Mouse (Mus musculus) spleen, adult 18-20 months (tissue): ENCODE measurements around the gene Gm15155.
"Not testable (repeated sequence)": the region's sequence is repeated elsewhere in the genome, so short reads cannot be mapped to it uniquely, and the experiment has no call there.

ENCODE experiments used
- DNase-seq, 2 experiments: peaks; one replicate each; pipeline ENCODE4 v3.0.0; 2022; ENCODE audit warnings: mixed read lengths in 2 of 2

Gene Gm15155

GRCm38 (mm10) chrX:156155776-156156175 lies 531.2 kb downstream of the Gm15155 start:
- DNase-seq = no peak

- DNase-seq = no peak
These were observed 547.0 kb downstream of the Gm15155 start for GRCm38 (mm10) chrX:156171587-156171986.

- DNase-seq = not testable (repeated sequence)
These were observed 679.3 kb downstream of the Gm15155 start for GRCm38 (mm10) chrX:156303806-156304205.
